Mouse (Mus musculus) frontal cortex, postnatal 36 days (tissue): ENCODE data around the gene Tspyl1.
"Not testable (repeated sequence)": the region's sequence is repeated elsewhere in the genome, so short reads cannot be mapped to it uniquely, and the experiment has no call there.

ENCODE experiments used
- DNase-seq, 2 experiments: peaks; one replicate each; pipeline ENCODE4 v3.0.0; 2022; ENCODE audit warnings: low spot score in 2 of 2

The Tspyl1 gene

DNA sequence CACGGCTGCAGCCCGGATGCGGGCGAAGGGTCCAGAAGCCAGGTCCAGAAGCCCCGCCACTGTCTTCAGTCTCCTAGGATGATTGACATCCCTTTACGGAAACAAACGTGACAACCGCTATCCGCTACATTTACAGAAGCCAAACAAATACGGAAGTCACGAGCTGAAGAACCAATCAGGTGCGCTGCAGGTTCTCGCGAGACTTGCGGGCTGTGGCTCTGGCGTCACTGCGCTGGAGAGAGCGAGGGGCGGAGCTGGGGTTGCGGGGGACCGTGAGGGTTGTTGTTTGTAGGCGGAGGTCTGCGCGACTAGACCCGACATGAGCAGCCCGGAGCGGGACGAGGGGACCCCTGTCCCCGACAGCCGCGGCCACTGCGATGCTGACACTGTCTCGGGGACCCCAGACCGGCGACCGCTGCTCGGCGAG lies at the start of gene Tspyl1:
Gene Tspyl1, plus strand, starts transcription at position 229 of the 427 bp plus-strand sequence.
- DNase-seq = peak; percentile 98

DNA sequence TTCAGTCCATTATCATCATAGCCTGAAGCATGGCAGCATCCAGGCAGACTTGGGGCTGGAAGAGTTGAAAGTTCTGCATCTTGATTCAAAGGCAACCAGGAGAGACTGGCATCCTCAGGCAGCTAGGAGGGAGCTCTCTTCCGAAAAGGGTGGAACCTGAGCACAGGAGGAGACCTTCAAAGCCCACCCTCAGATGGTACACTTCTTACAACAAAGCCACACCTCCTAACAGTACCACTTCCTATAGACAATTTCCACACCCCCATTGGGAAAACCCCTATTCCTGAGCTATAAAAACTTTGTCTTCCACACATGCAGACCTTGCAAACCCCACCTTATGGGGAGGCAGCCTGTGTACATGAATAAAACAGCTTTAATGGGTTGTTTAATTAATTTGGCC lies 48.6 kb upstream of the Tspyl1 start:
- DNase-seq = no peak

DNA sequence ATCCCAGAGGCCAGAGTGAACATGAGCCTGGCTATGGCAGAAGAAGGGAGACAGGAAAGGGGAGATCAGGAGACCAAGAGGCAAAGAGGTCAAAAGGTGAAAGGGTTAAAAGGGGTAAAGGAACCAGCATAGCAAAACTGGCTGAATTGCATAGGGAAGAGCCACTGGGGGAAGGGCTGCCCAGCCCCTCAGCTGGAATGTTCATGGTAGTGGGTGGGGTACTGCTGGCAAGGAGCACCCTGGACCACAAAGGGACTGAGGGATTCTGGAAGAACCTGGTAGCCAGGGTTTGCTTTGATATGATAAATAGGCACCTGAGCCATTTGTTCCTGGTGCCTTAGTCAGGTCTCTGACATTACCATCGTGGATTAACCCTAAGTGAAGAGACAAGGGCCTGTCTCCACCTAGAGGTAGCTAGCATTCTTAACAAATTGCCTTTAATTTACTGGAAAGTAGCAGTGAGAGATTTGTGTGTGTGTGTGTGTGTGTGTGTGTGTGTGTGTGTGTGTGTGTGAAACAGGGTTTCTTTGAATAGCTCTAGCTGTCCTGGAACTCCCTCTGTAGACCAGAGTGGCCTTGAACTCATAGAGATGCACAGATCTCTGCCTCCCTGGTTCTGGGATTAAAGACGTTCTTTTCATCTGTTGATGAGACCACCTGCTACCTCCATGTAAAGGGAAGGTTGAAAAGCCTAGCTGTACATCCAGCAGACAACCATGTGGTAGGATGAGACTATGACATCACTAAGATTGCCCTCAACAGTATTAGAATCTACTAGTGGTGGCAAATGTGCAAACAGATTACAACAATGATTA lies 47.9 kb upstream of the Tspyl1 start:
- DNase-seq = no peak

DNA sequence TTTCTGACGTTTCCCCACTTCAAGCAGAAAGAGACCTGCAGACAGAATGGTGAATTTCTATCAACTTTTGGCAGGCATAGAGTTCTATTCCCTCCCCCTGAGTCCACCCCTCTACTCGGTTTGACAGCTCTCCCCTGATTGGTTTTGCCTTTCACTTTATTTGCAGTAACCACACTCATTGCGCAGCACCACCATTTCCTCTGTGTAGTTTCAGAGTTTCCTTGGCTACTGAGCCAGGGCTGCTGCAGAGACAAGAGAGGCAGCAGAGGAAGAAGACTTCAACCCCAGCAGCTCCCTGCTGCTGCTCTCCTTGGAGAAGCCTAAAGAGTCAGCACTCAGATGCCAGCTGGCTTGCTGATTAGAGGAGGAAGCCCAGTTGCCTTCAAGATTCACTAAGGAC lies 46.6 kb upstream of the Tspyl1 start:
- peak in 1 of 2 experiments; percentile 0 for DNase-seq

DNA sequence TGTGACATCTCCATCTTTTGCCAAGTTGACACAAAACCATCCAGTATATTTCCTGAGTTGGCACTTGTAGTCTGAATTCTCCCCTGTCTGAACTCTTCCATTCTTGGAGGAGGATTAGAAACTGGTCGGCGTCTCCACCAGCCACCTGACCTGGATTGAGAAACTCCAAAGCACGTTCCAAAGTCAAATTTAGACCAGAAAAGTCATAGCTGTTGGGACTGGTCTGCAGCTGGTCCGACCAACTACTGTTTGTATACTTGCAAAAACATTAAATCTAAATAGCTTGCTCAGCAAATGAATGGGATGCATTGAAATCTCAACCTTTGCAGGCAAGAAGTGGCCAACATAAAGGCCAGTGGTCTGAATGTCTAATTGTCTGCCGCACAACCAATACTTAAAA lies 45.4 kb upstream of the Tspyl1 start:
- DNase-seq = no peak

DNA sequence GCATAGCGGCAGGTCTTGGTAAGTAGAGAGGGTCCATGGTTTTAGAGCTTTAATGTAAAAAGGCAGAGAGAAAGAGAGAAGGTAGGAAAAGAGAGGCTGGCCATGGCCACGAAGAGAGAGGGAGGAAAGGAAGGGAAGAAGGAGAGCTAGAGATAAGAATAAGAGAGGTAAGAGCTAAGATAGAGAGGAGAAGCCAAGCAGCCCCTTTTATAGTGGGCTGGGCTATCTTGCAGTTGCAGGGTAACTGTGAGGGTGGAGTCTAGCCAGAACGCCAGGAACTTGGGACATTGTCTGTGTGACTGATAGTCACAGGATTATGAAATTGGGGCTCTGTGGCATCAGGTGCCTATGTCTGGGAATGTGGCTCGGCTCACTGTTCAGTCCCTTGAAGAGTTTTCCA lies 43.5 kb upstream of the Tspyl1 start:
- DNase-seq = no peak

DNA sequence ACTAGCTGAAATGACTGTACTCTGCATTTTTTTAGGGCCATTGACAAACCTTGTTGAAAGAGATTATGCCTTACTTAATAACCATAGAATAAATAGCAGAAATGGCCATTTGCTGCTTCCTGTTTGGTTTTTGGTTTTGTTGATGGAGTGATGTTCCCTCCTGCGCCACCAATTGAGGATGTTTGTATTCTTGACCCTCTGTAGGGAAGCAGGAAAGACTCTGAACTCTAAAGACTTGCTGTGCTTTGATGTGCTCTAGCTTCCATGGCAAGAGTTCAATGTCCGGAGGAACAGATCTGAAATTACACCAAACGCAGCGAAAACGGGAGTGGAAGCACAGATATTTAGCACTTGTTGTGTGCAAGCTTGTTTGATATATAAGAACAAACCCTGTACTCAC lies 37.2 kb upstream of the Tspyl1 start:
- no peak for DNase-seq

DNA sequence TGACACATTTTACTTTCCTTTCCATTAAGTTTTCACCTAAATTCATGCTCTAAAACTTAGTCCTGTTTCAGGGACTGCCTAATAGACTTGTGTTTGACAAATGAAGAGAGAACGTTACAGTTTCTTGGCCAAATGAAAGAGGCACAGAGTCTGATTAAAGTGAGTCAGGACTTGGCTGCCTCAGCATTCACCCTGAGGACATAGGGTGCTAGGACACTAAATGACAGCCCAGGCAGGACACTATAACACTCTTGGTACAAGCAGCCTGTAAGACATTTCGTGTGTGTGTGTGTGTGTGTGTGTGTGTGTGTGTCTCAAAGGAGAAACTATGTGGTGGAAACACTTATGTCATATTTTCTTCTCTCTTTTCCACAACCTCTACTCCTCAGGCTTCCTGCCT lies 35.9 kb upstream of the Tspyl1 start:
- no peak for DNase-seq

DNA sequence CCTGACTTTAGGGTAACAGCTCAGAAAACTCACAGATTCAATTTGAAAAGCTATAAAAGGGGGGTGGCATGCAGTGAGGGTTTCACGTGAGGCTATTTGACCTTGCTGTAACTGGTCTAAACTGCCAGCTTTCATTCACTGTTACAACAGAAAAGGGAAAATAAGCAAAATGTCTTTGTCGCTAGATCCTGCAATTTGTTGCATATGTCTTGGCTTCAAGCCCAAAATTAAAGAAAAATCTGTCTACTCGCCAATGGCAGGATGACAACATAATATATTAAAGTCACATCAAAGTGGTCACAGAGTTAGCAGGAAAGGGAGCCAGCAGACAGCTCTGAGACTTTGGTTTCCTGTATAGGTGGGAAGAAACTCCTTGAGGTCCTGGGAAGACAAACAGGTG lies 34.2 kb upstream of the Tspyl1 start:
- DNase-seq = no peak

DNA sequence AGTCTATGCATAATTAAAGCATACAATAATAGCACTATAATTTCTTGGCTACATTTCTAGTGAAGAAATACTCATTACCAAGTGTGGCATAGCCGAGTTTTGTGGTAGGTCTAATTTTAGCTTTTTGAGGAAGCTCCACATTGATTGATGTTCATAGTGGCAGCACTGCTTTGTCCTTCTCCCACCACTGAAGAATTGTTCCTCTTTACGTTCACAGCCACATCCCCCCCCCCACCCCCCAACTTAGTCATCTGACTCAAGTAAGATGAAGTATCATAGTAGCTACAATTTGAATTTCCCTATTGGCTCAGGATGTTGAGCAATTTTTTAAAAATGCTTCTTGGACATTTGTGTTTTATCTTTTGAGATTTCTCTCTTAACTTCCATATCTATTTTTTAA lies 32.4 kb upstream of the Tspyl1 start:
- DNase-seq = no peak

DNA sequence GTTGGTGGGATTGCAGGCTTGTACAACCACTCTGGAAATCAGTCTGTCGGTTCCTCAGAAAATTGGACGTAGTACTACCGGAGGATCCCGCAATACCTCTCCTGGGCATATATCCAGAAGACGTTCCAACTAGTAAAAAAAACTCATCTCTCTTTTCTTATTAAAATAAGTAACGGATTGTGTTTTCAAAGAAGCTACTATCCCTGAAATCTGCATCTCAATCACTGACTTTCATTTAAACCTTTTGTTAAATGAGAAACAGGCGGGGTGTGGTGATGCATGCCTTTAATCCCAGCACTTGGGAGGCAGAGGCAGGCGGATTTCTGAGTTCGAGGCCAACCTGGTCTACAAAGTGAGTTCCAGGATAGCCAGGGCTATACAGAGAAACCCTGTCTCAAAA lies 29.2 kb upstream of the Tspyl1 start:
- DNase-seq = not testable (repeated sequence)

DNA sequence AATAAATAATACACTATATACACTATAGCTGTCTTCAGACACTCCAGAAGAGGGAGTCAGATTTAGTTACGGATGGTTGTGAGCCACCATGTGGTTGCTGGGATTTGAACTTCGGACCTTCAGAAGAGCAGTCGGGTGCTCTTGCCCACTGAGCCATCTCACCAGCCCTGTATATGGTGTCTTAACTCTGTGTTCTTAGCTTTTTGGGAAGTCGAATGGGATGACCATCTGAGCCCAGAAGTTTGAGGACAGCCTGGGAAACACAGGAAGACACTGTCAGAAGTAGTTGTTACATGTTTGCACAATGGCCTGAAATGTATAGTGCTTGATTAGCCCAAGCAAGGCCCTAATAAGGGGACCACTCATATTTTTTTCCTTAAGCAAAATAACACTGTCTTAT lies 16.9 kb upstream of the Tspyl1 start:
- DNase-seq = no peak

DNA sequence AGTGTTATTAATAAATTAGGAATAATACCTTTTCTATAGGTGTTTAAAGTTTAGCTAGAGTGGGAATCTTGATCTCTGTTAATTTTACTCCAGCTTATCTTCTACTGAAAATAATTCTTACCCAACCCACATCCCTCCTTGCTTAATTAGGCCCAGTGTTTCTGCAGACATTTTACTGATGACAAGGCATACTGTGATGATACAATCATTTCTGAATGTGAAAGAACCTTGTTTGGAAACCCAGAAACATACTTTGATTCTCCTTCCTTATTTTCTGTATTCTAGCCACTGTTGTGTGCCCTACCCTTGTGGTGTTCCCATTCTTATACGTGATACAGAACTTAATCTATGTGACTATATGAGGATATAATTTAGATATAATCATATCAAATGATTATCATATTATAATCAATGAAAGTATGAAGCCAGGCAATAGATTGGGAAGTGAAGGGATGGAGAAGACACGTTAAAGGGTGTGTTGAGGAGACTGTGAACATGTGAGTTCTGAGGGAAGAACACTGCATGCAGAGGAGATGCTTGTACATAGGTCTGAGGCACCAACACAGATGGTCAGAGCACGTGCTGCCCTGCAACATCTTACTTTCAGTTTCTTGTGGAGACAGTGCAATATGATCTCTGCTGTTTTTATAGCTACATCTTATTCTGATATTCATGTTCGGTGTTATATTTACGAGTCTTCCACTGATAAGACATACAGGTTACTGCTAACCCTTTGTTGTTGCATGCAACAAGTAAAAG lies 14.5 kb upstream of the Tspyl1 start:
- DNase-seq = no peak

DNA sequence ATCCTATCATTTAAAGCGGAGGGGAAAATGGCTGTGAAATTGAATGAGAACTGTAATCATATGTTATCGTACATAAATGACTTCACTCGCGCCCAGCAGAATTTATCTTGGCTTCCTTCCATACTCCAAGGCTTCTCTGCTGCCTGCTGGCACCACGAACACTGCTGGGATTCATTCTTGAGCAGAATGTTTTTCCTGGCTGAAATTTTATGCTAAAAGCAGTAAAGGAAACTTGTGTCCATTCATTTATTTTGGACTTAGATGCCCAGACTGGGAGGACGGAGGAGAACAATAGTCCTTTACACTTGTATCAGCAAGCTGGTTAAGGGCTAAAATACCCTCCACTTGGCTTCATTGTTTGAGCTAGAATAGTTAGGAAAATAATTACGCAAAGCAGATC lies 10.3 kb upstream of the Tspyl1 start:
- DNase-seq = peak; percentile 6 to 38

DNA sequence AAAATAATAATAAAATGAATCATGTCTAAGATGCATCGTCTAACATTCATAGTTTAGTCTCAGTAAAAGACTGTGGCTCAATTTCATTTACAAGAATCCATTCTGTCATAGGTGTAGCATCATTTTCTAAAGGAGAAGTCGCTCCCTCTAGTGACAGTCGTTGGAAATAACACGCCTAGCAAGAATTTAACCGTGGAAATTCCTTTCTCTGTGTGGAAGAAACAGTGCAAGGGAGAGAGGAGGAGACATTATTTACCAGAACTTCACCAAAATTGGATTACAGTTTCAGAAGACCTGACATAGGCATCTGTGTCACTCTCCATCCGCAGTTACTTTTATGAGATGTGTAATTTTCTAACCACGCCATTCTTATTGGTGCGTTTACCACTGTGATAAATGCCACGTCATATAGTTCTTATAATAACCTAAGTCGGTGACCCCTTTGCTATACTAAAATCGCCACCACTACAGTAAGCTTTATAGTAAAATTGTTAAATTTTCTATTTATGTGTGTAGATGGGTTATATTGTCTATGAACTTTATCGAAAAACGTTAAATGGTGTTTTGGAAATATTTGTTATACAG lies 1.3 kb upstream of the Tspyl1 start:
- peak; percentile 52 to 79 for DNase-seq

DNA sequence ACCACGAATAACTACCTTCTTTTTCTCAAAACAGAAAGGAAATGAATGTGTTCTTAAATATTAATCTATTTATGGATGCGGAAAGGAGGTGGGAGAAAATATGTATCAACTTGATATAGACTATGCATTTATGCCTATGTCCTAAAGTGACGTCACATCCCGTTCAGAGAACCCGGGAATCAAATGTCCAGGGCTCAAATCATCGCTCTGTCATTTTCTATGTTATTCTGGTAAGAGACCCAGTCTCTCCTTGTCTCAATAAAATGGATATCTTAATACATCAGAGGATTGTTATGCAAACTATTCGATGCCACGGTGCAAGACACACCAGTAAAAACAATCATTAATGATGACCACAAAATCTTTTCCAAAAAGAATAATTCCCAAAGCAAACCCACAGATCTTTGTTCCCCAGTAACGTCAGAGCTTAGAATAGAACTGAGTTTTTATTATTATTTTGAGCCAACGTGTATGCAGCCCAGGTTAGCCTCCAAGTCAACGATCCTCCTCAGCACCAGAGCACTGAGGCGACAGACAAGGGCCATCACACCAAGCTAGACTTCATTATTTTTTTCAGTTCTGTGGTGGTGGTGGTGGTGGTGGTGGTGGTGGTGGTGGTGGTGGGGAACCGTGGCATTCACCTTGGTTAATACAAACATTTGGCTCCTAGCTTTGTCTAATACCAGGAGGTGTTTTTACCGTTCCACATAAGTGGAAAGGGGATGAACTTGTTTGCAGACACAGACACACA lies 604 bp upstream of the Tspyl1 start:
- peak in 1 of 2 experiments; percentile 37 for DNase-seq

DNA sequence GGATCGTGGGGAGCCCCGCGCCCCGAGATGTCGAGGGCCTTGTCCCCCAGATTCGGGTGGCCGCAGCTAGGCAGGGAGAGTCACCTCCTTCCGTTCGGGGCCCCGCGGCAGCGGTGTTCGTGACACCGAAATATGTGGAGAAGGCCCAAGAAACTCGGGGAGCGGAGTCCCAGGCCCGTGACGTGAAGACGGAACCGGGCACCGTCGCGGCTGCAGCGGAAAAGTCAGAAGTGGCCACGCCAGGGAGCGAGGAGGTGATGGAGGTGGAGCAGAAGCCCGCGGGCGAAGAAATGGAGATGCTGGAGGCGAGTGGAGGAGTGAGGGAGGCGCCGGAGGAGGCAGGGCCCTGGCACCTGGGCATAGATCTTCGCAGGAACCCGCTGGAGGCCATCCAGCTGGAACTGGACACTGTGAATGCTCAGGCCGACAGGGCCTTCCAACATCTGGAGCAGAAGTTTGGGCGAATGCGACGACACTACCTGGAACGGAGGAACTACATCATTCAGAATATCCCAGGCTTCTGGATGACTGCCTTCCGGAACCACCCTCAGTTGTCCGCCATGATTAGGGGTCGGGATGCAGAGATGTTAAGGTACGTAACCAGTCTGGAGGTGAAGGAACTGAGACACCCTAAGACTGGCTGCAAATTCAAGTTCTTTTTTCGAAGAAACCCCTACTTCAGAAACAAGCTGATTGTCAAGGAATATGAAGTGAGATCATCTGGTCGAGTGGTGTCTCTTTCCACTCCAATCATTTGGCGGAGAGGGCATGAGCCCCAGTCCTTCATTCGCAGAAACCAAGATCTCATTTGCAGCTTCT lies 639 bp downstream of the Tspyl1 start:
- DNase-seq = peak in 1 of 2 experiments; percentile 58

DNA sequence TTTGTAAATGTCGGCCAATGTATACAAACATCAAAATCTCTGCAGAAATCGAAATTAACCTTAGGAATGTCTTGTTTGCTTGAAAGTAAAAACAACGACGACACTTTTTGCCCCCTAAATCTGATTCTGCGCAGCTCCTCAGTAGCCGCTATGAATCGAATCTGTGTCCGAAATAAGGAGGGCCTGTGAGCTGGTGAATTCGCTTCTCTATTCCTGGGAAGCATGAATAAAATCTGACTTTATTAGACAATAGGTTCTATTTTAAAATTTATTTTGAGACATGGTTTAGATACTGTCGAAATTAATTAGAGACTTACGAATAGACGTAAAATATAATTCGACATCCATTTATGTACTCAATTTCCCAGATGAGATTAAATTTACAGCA lies 14.9 kb downstream of the Tspyl1 start:
- DNase-seq = no peak

DNA sequence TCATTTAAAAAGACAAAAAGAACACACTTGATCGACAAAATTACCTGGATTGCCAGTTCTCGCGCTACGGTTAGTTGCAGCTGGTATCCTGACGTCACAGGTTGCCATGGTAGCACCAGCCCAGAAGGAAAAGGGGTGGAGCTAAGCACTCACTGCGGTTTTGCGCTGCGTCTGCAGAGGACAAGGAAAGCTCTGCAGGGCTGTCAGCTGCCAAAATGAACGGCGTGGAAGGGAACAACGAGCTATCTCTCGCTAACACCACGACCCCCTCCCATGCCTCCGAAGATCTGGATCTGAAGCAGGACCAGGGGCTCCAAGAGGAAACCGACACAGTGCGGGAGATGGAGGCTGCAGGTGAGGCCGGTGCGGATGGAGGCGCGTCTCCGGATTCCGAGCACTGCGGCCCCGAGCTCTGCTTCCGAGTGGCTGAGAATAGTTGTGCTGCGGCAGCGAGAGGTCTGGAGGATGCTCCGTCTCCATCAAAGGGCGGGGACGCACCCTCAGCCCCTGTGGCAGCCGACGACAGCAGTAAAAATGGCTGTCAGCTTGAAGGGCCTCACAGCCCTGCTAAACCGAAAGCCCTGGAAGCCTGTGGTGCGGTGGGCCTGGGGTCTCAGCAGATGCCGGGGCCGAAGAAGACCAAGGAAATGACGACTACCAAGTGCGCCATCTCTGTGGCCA lies 15.4 kb downstream of the Tspyl1 start, which contains the start of gene Tspyl4:
Gene Tspyl4, plus strand, starts transcription at position 144 of the 681 bp plus-strand sequence.
- peak; percentile 91 to 95 for DNase-seq

DNA sequence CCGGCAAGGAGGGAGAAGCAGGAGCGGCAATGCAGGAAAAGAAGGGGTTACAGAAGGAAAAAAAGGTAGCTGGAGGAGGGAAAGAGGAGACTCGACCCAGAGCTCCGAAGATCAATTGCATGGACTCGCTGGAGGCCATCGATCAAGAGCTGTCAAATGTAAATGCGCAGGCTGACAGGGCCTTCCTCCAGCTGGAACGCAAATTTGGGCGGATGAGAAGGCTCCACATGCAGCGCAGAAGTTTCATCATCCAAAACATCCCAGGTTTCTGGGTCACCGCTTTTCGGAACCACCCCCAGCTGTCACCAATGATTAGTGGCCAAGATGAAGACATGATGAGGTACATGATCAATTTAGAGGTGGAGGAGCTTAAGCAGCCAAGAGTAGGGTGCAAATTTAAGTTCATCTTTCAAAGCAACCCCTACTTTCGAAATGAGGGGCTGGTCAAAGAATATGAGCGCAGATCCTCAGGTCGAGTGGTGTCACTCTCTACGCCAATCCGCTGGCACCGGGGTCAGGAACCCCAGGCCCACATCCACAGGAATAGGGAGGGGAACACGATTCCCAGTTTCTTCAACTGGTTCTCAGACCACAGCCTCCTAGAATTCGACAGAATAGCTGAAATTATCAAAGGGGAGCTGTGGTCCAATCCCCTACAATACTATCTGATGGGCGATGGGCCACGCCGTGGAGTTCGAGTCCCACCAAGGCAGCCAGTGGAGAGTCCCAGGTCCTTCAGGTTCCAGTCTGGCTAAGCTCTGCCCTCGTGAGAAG lies 16.2 kb downstream of the Tspyl1 start:
- DNase-seq = peak in 1 of 2 experiments; percentile 40
